Mouse (Mus musculus) layer of hippocampus, postnatal 14 days (tissue): ENCODE measurements around the gene Rpl3l. TPM values are rescaled to one million over a fixed set of nuclear protein-coding genes. Genes with fewer than 3 reads are reported as not detected.
A peak's percentile ranks its signal among the peaks of the same experiment; 100 is the strongest.

Experiments
- DNase-seq, 2 experiments: peaks; one replicate each; pipeline ENCODE4 v3.0.0; 2021 to 2022; ENCODE audit warnings: low spot score in 2 of 2, mixed read lengths in 1 of 2
- total RNA-seq, 2 experiments: library from RNA; stranded (reverse); gene quantifications; 2 replicates each; pipeline ENCODE4 v1.2.3; 2021

Gene Rpl3l
- total RNA-seq, 2 experiments from 2014 or later: 0.79 to 1.0 TPM

DNA sequence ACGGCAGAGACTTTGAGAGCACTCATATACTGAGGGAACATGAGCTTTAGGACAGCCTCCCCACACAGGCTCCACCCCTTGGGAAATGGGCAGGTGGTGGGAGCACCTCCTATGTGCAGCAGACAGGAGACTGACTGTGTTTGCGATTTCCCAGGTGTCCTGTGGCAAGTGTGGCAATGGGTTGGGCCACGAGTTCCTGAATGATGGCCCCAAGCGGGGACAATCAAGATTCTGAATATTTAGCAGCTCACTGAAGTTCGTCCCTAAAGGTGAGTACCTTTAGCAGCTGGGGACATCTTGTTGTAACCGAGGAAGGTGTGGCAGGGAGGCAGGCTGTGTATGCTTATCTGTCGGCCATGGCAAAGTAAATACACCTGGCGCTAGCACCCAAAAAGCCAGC, 12.3 kb downstream of the Rpl3l start:
- DNase-seq: no peak

DNA sequence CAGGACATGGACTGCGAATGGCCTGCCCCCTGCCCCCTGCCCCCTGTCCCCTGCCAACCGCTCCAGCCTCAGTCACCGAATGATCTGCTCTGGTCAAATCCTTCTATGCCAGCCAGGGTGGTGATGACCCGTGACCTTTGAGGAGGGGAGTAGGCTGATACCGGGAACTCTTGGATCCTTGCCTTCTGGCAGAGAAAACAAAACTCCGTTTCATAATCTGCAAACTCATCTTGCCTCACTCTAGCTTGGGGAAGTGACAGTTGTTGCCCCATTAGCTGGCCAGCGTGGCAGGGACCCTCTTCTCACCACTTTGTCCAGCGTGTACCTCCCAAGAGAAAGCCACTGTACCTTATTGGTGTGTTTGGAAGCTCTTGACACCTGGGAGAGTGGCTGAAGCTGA, 14.7 kb downstream of the Rpl3l start:
- no peak for DNase-seq

DNA sequence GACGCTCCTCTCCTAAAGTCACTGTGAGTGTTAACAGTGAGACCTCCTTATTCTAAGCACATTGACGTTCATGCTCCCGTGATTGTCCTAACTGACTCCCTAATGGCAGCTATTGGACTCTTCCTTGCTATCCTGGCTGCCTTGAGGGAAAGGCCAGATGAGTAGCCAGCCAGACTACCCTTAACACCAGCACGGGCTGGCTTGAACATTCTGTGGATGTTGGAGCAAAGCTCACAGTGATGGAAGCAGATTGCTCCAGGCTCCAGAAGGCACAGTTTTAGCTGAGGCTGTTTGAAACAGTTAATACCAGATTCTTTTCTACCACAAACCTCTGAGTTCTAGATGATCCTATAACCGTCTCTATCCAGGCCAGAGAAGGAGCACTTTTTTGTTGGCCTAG, 16.3 kb downstream of the Rpl3l start:
- DNase-seq: no peak

DNA sequence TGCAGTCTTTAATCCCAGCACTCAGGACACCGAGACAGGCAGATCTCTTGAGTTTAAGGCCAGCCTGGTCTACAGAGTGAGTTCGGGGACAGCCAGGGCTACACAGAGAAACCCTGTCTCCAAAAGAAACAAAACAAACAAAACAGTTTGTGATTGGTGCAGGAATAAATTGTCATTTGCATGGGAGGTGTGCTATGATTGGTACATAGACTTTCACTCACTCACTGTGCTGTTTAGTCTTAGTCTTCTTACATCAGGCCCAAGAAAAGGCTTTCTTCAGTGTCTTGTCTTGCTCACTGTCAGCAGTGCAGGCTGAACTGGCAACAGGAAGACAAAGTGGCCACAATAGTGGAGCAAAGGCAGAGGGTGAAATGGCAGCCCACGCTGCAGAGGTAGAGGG, 16.8 kb downstream of the Rpl3l start:
- DNase-seq: no peak

DNA sequence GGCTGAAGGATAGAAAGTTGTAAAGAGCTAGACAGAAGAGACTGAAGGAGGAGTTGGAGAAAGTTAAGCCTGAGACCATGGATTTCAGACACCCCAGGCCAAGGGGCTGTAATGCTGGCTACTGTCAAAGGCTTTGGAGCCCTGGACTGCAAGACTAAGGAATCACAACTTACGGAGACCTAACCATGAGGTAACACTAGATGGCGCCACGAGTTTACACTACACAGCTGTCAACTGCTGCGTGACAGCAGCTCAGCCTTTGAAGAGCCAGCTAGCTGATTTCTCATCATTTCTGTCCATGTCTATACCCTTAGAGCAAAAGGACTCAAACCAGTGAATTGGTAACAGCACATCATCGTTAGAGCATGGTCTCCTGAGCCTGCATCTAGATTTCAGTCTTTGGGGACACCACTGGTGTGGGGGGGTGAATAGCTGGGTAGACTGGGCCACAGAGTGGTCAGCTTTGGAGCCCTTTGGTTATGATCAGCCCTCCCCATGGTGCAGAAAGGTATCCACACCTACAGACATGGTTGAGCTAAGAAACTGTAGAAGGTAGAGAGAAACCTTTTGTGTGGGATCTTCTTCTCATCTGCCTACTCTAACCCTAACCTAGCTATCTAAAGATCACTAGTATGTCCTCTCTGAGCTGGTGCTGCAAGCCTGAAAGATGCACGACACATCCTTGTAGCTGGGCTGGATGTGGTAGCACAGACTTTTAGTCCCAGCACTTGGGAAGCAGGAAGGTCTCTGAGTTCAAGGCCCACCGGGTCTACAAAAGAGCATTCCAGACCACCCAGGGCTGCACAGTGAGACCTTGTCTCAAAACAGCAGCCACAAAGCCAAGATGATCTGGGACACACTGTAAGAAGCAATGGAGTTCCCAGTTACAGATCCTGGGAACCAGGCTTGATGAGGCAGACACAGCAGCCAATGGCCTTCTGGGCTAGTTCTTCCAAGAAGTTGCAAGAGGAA, 18.2 kb downstream of the Rpl3l start:
- DNase-seq: peak; percentile 82 to 90

DNA sequence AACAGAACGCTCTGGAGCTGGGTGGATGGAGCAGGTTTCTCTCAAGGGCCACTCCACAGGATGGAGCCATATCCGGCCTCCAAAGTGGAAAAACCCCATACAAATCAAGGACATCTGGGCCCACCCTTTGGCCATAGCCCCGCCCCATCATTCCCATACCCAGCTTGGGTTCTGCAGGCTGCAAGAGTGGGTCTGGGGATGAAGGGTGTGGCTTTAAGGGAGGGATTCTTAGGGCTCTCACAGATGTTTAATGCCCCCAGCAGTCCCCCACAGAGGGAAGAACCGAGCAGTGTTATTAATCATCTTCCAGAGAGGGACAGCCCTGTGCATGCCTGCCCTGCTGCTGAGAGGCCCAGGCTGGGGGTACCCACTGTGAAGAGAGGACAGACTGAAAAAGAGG, 19.4 kb downstream of the Rpl3l start:
- no peak for DNase-seq

DNA sequence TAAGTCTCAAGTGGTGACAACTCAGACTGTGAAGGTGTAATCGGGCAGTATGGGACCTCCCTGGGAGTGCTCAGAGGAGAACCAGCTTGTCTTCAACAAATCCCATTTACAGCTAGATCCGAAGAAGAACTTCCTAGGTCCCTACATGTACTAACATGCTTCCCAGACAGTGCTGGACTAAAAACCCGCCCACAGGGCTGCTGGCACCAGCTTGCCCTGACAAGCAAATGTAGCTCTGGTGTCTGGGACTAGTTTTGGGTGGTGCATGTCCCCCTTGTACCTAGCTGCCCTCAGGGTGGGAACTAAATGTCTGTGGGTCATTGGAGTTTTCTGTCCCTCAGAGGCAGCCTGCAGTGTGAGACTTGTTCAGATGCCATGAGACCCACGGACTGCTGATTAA, 23.9 kb downstream of the Rpl3l start:
- no peak for DNase-seq

DNA sequence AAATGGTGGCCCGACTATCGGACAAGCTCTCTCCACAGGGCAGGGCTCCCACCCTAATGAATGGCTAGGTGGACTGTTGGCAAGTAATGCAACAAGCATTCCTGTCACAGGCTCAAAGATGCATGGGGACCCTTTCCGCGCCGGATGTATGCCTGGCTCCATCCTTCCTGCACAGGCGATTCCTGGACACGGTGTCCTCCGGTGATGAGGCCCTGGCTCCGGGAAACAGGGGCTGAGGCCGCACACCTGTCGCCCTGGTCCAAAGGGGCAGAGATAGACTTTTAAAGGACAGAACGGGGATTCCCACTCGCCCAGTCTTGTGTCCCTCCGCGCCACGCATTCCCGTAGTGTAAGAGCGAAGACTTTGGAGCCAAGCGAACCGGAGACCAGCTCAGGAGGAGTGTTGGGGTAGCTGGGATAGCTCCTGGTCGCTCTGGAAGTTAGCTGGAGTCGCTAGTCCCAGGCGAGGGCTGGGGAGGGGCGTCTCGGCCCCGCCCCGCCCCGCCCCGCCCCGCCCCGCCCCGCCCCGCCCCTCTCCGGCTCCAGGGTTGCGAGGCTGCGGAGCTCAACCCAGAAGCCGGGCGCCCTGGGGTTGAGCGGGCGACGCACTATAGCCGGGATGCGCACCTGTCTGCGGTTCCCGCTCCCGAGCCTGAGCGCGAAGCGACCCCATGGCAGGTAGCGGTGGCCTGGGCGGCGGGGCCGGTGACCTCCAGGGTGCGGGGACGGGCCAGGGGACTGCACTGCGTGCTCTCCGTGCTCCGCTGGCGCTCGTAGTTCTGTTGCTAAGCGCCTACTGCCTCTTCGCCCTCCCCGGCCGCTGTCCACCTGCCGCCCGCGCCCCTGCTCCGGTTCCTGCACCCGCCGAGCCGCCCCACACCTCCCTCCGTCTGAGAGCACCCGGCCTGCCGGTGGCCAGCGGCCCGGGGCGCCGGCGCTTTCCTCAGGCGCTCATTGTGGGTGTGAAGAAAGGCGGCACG, 25.1 kb downstream of the Rpl3l start, which contains the start of gene Hs3st6:
Gene Hs3st6, plus strand, starts transcription at position 574 of the 980 bp plus-strand sequence.
- no peak for DNase-seq

DNA sequence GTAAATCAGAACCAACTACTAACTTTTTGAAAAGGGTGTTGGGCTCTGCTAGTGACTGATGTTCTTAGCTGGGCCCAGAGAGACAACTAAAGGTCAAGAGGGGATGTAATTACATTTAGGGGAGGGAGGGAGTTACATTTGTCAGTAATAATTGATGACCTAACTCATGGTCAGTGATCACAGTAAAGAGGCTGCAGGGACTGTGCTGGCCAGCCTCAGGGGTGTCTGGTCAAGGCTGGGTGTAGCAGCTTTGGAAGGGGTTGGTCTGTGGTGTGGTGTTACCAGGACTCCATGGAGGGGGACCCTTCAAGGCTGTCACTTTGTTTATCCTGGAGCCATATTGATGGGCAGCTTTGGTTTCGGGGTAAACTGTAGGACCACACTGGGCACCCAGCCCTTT, 29.8 kb downstream of the Rpl3l start:
- no peak for DNase-seq

DNA sequence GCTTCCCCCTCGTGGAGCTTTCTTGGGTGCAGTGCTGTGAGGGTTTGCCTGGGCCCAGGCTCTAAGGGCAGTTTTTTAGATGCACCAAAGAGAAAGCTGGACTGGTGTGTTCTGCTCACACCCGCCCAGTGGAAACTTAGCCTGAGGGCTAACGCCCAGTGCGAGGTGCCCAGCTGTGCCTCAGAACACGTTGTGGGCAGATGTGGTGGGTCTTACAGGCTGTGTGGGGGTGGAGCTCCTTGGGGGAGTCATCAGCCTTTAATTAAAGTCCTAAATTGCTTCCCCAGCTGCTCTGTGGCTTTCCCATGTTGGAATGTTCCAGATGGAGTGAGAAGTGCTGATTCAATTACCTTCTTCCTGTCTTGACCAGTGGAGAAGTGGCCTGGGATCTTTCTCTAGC, 33.5 kb downstream of the Rpl3l start:
- no peak for DNase-seq

DNA sequence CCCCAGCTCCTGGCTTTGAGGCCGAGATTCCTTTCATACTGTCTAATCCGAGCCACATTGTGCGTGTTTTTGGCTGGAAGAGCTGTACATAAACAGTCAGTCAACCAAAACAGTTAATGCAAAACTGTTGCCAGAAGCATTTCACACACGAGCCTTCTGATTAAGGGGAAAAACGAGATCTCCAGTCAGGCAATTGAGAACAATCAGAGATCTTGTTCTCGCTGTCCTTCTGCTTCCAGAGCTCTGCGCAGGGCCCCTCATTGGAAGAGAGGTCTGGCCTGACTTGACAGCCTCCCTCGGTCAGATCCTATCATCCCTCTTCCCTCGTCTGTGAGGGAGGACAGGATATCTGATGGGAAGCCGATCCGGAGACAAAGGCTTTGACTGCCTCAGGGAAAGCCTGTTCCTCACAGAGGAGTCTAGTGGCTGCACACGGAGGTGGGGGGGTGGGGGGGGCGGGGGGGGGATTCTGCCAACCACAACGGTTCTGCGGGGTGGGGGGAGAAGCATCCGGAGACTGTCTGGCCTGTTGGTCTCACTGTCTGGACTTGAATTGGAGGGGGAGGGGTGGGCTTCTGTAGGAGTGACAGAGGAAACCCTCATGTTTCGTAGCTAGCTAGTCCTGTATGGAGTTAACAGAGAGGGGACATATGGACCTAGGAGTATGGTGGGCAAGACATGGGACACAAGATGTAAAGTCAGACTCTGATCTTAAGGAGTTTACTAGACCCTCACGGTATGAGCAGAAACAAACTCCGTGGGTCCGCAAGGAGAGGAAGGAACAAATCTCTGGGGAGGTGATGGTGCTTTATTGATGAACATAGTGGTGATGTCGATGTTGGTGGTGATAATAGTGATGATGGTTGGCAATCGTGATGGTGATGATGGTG, 37.6 kb downstream of the Rpl3l start:
- no peak for DNase-seq

DNA sequence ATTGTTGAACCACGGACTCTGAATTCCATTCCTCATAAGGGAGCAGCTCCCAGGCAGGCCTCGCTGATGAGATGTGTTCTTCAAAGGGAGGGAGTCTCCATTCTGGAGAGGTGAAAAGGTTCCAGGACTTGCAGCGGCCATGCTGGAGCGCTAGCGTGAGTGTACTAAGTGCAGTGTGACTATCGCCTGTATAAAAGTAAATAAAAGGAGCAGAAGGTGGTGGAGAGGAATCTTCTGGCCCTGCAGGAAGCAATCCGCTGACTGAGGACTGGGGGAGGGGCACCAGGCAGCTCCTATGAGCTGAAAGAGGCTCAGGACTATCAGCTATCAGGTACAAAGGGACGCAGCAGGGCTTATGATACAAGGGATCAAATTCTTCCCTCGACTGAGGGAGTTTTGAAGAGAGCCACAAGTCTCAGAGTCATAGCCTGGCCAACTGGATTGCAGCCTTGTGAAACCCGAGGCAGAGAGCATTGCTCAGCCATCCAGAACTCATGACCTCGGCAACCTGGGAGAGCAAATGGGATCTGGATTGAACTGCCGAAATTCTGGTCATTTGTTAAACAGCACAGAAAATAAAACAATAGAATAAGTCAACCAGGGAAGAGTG, 38.8 kb downstream of the Rpl3l start:
- no peak for DNase-seq

DNA sequence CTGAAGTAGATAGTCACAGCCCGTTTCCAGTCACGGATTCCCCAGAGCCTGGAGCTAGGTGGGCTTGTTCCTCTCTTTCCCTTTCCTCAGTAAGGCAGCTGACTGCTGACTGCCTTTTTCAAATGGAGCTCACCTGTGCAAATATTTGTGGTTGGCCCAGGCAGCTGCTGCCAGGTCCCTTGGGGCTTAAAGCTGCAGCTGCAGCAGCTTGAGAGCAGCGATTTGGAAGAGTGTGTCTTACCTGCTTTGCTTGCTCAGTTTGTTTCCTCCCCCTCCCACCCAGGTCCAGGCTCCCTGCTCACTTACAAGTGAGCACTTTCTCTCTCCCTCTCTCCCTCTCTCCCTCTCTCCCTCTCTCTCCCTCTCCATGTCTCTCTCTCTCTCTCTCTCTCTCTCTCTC, 41.5 kb downstream of the Rpl3l start:
- DNase-seq: no peak

DNA sequence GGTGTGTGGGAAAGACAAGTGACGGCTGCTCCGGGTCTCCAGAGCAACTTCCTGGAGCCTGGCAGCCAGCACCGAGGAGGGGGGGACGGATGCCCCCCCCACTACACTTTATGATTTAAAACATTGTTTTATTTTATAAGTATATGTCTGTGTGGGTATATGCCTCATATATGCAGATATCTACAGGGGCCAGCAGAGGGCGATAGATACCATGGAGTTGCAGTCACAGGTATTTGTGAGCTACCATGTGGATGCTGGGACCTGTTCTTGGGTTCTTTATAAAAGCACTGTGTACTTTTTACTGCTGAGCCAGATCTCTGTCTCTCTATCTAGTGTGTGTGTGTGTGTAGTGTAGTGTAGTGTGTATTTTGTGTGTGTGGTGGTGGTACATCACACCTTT, 45.6 kb downstream of the Rpl3l start:
- no peak for DNase-seq

DNA sequence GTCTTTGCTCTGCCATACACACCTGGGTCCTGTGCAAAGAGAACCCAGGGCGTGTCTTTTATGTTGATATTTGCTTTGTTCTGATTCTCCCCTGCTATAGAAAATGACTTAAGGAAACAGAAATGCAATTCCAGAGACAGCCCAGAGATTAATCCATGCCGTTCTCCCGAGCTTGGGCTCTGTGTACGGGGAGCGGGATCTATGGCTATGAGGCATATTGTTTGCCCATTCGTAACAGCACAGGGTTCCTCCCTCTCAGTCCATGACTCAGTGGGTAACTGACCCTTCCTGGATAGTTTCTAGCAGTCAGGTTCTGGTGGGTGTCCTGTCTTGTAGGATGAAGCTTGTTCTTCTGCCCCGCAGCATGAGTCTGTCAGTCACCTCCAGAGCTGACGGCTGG, 47.6 kb downstream of the Rpl3l start:
- DNase-seq: no peak

DNA sequence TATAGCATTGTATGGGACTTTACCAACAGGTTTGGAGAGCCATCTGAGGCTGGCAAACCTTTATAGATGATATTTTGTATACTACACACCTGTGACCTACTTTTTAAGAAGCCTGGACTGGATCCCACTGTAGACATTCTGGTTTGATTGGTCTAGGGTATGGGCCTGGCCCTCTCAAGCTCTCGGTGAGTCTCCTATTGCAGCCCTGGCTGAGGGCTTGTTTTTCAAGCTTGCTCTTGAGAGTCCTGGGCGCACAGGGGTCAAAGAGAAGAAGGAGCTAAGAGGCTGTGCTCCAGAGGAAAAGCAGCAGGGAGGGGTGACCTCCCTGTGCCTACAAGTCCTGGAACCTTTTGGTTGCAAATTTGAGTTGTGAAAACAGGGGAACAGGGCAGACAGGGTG, 49.5 kb downstream of the Rpl3l start:
- DNase-seq: no peak

DNA sequence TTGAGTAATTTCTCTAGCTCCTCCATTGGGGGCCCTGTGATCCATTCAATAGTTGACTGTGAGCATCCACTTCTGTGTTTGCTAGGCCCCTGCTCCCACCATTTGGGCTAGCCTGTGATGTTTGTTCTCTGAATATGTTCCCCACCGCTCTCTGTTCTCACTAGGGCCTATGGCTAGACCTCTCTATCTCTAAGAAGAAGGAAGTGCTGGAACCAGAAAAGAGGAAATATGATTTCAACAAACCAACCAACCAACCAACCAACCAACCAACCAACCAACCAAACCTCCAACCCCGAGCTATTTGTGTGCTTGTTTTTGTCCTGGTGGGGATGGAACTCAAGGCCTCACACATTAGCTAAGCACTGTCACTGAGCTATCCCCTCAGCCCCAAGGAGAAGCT, 53.2 kb downstream of the Rpl3l start:
- no peak for DNase-seq
